Mouse (Mus musculus) heart, embryonic 14.5 days (tissue): Measurements from ENCODE around the gene Rrp1b. TPM values are rescaled to one million over a fixed set of nuclear protein-coding genes. Genes with fewer than 3 reads are reported as not detected.
A peak's percentile ranks its signal among the peaks of the same experiment; 100 is the strongest.
"Not testable (repeated sequence)": the region's sequence is repeated elsewhere in the genome, so short reads cannot be mapped to it uniquely, and the experiment has no call there.

ENCODE experiments used
- ATAC-seq: fragments of 200-750 bp; cut with Nextera tagmentation; 2 replicates; pipeline ENCODE4 v1.8.0; 2017; ENCODE audit warnings: low read depth, moderate TSS enrichment; ENCODE audit not compliant: insufficient number of reproducible peaks, insufficient read depth, low FRiP score
- H3K27ac ChIP-seq, 2 experiments: fragments of 200-500 bp in 1 of 2; fragments of 300-500 bp in 1 of 2; sonication (generic) in 1 of 2; replicated peaks in 1 of 2; 2 replicates each; pipeline ENCODE4 v1.5.1; 2012 to 2014; ENCODE audit warnings: low read depth in 2 of 2, low read length in 2 of 2, control low read depth in 1 of 2, mild to moderate bottlenecking in 1 of 2, mixed read lengths in 1 of 2; ENCODE audit not compliant: control insufficient read depth in 1 of 2, insufficient read depth in 1 of 2
- H3K27me3 ChIP-seq: fragments of 300-500 bp; sonication (generic); 2 replicates; pipeline ENCODE4 v1.6.1; 2014; ENCODE audit warnings: mild to moderate bottlenecking, low read length, control low read depth; ENCODE audit not compliant: control insufficient read depth, insufficient read depth
- H3K36me3 ChIP-seq: fragments of 300-500 bp; sonication (generic); 2 replicates; pipeline ENCODE4 v1.6.1; 2014; ENCODE audit warnings: mild to moderate bottlenecking, control low read depth, low read length, mixed read lengths; ENCODE audit not compliant: control insufficient read depth, insufficient read depth
- H3K4me1 ChIP-seq, 2 experiments: fragments of 200-500 bp in 1 of 2; fragments of 300-500 bp in 1 of 2; sonication (generic) in 1 of 2; 2 replicates each; pipeline ENCODE4 v1.6.1; 2012 to 2014; ENCODE audit warnings: low read length in 2 of 2, control low read depth in 1 of 2, mixed read lengths in 1 of 2; ENCODE audit not compliant: control insufficient read depth in 2 of 2, insufficient read depth in 2 of 2
- H3K4me2 ChIP-seq: fragments of 300-500 bp; sonication (generic); 2 replicates; pipeline ENCODE4 v1.6.1; 2014; ENCODE audit warnings: mild to moderate bottlenecking, low read length
- H3K4me3 ChIP-seq, 2 experiments: fragments of 200-500 bp in 1 of 2; fragments of 300-500 bp in 1 of 2; sonication (generic) in 1 of 2; 2 replicates each; pipeline ENCODE4 v1.5.1; 2012 to 2014; ENCODE audit warnings: low read length in 2 of 2, mild to moderate bottlenecking in 2 of 2, control low read depth in 1 of 2, low read depth in 1 of 2, moderate library complexity in 1 of 2; ENCODE audit not compliant: control insufficient read depth in 1 of 2, insufficient read depth in 1 of 2
- H3K9ac ChIP-seq: fragments of 300-500 bp; sonication (generic); 2 replicates; pipeline ENCODE4 v1.6.1; 2014; ENCODE audit warnings: mild to moderate bottlenecking, low read length
- H3K9me3 ChIP-seq: fragments of 300-500 bp; sonication (generic); 2 replicates; pipeline ENCODE4 v1.6.1; 2016; ENCODE audit warnings: low read length, control low read depth; ENCODE audit not compliant: control insufficient read depth
- WGBS: fragments of 180-500 bp; shearing (Covaris S2); extraction: QIAGEN DNeasy Blood & Tissue Kit; methylation state at CpG from one replicate; pipeline ENCODE4 v1.1.7; 2014; 5-methylcytosine and 5-hydroxymethylcytosine counted together
- polyA plus RNA-seq: library from polyadenylated mRNA; unstranded; fragments of >200 nt; fragmentation: Nextera tagmentation; extraction: Ambion mirVana; gene quantifications from 2 replicates; pipeline ENCODE4 v1.2.1, GENCODE M21; 2014

Rrp1b gene
- polyA plus RNA-seq, 1 experiment from 2014 or later = 24.1 TPM

DNA sequence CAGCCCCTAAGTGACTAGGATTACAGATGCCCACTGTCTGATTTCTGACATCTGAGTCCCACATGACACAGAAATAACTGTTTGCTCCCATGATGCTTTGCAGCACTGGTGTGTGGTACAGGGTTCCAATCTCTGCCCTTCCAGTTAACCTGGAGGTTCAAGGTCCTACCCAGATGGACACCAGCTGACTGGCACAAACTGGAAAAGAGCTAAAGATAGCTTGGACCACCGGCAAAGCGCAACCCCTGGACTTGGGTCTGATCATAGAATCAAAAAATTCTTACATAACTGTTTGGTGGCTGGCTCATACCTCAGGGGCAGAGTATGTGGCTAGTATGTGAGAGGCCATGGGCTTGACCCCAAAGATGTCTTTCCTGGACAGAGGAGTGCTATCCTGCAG, 47.5 kb downstream of the Rrp1b start:
- WGBS = 88% methylated on average over 2 of the region's 2 CpGs
- Histone ChIP-seq H3K4me3 (no peak overlapping the region), H3K9ac (no peak overlapping the region), H3K27ac (no peak overlapping the region), H3K27me3 (no peaks in the 10 kb centered on the region), H3K36me3 (no peaks in the 10 kb centered on the region), H3K4me2 (no peak overlapping the region), H3K4me1 (no peaks in the 10 kb centered on the region), H3K9me3 (no peaks in the 10 kb centered on the region)
- no peak for ATAC-seq

- H3K4me1 ChIP-seq = peaks cover 5 to 9% of the 10 kb centered on the region in 2 experiments; a peak in 1 of 4 replicates
- no peak for ATAC-seq
- H3K9ac ChIP-seq = no peak overlapping the region
- 95% methylated on average over 2 of the region's 2 CpGs for WGBS
- H3K9me3 ChIP-seq = no peaks in the 10 kb centered on the region
- no peak overlapping the region for H3K27ac ChIP-seq
- H3K4me3 ChIP-seq = no peak overlapping the region
- no peaks in the 10 kb centered on the region for H3K27me3 ChIP-seq
- no peak overlapping the region for H3K4me2 ChIP-seq
- H3K36me3 ChIP-seq = no peaks in the 10 kb centered on the region
Observed at GRCm38 (mm10) chr17:32087069-32087468, 51.2 kb downstream of the Rrp1b start.

- Histone ChIP-seq H3K36me3 (no peaks in the 10 kb centered on the region), H3K4me1 (peaks cover 5 to 9% of the 10 kb centered on the region in 2 experiments; a peak in 1 of 4 replicates), H3K27ac (peak overlapping the region in 1 of 2 experiments; percentile 24; a peak in 1 of 4 replicates), H3K9ac (peak overlapping the region; percentile 31; the same call in 1 of the 2 replicates), H3K4me3 (peak overlapping the region; percentile 23 to 30), H3K9me3 (no peaks in the 10 kb centered on the region), H3K27me3 (no peaks in the 10 kb centered on the region), H3K4me2 (peak overlapping the region; percentile 62)
- ATAC-seq = no peak
- 26% methylated on average over 1 of the region's 1 CpGs for WGBS
Observed at GRCm38 (mm10) chr17:32091032-32091363, 55.1 kb downstream of the Rrp1b start.

DNA sequence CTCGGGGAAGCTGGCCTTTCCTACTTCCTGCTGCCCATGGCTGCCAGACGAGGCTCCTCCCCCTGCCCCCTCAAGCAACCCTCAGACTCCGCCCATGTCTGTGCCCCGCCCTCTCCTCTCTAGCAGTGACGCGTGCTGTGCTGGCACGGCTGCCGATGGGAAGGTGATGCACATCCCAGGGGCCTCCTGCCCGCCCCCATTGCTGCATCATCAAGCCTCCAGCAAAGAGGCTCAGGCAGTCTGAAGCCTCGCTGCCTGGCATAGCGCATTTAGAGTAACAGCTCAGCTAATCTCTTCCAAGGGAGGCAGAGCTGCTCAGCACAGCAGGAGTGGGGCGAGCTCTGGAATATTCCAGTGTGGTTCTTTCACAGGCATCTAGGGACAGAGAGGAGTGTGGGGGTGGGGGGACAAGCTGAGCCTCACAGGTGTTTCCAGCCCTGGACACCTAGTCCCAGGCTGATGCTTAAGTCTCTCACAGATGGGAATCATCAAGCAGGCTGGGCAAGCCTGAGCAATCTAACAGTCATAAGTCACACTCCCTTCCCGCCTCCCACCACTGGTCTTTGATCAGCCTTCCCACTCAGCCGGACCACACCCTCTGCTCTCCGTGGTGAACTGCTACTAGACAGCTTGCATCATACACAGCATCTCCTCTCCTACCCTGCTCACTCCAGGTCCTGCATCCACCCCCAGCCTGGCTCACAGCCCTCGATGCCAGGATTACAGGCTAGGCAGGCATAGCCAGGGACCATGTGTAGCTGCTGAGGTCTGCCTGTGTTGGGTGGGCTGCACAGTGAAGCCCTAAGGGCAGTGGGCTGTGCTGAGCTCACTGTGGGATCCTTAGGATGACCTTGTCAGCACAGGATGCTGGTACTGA, 55.7 kb downstream of the Rrp1b start:
- ATAC-seq = peak; percentile 84
- H3K27me3 ChIP-seq, H3K36me3 ChIP-seq, H3K4me1 ChIP-seq, H3K9me3 ChIP-seq: not testable (repeated sequence)
- peak overlapping the region; percentile 23 to 30 for H3K4me3 ChIP-seq
- H3K4me2 ChIP-seq = peak overlapping the region; percentile 62
- H3K27ac ChIP-seq = peak overlapping the region in 1 of 2 experiments; percentile 24; a peak in 1 of 4 replicates
- H3K9ac ChIP-seq = peak overlapping the region; percentile 31; the same call in 1 of the 2 replicates
- 10% methylated on average over 12 of the region's 16 CpGs for WGBS

GRCm38 (mm10) chr17:32092241-32092619, 56.3 kb downstream of the Rrp1b start:
- H3K27me3 ChIP-seq = no peaks in the 10 kb centered on the region
- no peak overlapping the region for H3K4me3 ChIP-seq
- H3K9me3 ChIP-seq = no peaks in the 10 kb centered on the region
- no peak overlapping the region for H3K9ac ChIP-seq
- WGBS = 91% methylated on average over 1 of the region's 1 CpGs
- H3K36me3 ChIP-seq = no peaks in the 10 kb centered on the region
- H3K27ac ChIP-seq = no peak overlapping the region
- H3K4me1 ChIP-seq = peaks cover 5 to 9% of the 10 kb centered on the region in 2 experiments; a peak in 1 of 4 replicates
- no peak for ATAC-seq
- H3K4me2 ChIP-seq = no peak overlapping the region

DNA sequence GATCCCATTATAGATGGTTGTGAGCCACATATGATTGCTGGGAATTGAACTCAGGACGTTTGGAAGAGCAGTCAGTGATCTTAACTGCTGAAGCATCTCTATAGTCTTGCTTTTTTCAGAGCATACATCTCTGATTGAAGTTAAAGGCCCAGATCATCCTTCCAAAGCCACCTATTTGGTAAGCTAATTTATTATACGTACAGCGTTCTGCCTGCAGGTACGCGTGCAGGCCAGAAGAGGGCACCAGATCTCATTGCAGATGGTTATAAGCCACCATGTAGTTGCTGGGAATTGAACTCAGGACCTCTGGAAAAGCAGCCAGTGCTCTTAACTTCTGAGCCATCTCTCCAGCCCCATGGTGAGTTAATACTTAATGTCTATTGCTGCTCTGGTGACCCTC, 57.0 kb downstream of the Rrp1b start:
- H3K9ac ChIP-seq = no peak overlapping the region
- no peak overlapping the region for H3K27ac ChIP-seq
- no peaks in the 10 kb centered on the region for H3K36me3 ChIP-seq
- no peak overlapping the region for H3K4me3 ChIP-seq
- H3K27me3 ChIP-seq = no peaks in the 10 kb centered on the region
- no peak for ATAC-seq
- no peak overlapping the region for H3K4me2 ChIP-seq
- WGBS = 80% methylated on average over 5 of the region's 5 CpGs
- peaks cover 5 to 9% of the 10 kb centered on the region in 2 experiments; a peak in 1 of 4 replicates for H3K4me1 ChIP-seq
- H3K9me3 ChIP-seq = no peaks in the 10 kb centered on the region

DNA sequence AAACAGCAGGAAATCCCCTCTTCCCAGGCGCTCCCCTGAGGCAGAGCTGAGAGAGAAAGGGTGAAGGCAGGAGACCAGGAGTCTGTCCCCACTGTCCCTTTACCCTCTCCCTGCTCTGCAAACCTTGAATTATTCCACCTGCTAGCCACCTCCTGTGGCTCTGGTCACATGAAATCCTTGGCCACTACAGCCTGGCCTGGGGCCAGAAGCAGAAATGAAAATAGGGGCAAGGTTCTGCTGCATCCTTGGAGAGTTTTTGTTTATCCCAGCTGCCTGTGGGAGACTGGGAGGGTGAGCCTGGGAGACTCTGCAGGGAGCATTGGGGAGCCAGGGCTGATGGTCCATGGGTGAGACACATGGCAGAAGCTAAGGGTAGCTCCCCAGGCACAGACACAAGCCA, 61.8 kb downstream of the Rrp1b start:
- no peak overlapping the region for H3K27ac ChIP-seq
- H3K4me3 ChIP-seq = no peak overlapping the region
- H3K27me3 ChIP-seq = peaks cover 13% of the 10 kb centered on the region
- H3K4me2 ChIP-seq = no peak overlapping the region
- peaks cover 7 to 11% of the 10 kb centered on the region in 2 experiments; a peak in 3 of 4 replicates for H3K4me1 ChIP-seq
- WGBS = 60% methylated on average over 1 of the region's 1 CpGs
- no peak for ATAC-seq
- H3K36me3 ChIP-seq = no peaks in the 10 kb centered on the region
- H3K9ac ChIP-seq = no peak overlapping the region
- no peaks in the 10 kb centered on the region for H3K9me3 ChIP-seq
